Mouse (Mus musculus) MEL (cell line): ENCODE data around the gene Nsl1. TPM values are rescaled to one million over a fixed set of nuclear protein-coding genes. Genes with fewer than 3 reads are reported as not detected.

Source experiments
- DNase-seq: peaks from one replicate; pipeline ENCODE4 v3.0.0; 2011; ENCODE audit warnings: low read depth, low spot score
- H3K27ac ChIP-seq: 2 replicates; pipeline ENCODE4 v1.5.1; 2012; ENCODE audit warnings: low read depth, mild to moderate bottlenecking, control low read depth, low read length, moderate library complexity; ENCODE audit not compliant: control insufficient read depth
- H3K27me3 ChIP-seq, 2 experiments: fragments of 150-350 bp in 1 of 2; sonication (generic) in 1 of 2; 2 replicates each; pipeline ENCODE4 v1.6.1; 2012; ENCODE audit warnings: low read length in 2 of 2, mild to moderate bottlenecking in 2 of 2, improper control_type of control experiment in 1 of 2, moderate library complexity in 1 of 2; ENCODE audit not compliant: insufficient read depth in 2 of 2, control insufficient read depth in 1 of 2
- H3K36me3 ChIP-seq, 2 experiments: 2 replicates each; pipeline ENCODE4 v1.6.1; 2012 to 2014; ENCODE audit warnings: low read length in 2 of 2, improper control_type of control experiment in 1 of 2, inconsistent platforms in 1 of 2, mild to moderate bottlenecking in 1 of 2; ENCODE audit not compliant: insufficient read depth in 2 of 2, control insufficient read depth in 1 of 2
- H3K4me1 ChIP-seq, 2 experiments: fragments of 150-350 bp in 1 of 2; sonication (generic) in 1 of 2; 2 replicates each; pipeline ENCODE4 v1.6.1; 2012; ENCODE audit warnings: low read length in 2 of 2, improper control_type of control experiment in 1 of 2, mild to moderate bottlenecking in 1 of 2; ENCODE audit not compliant: insufficient read depth in 2 of 2, control insufficient read depth in 1 of 2
- H3K4me3 ChIP-seq, 2 experiments: fragments of 150-350 bp in 1 of 2; sonication (generic) in 1 of 2; 2 replicates each; pipeline ENCODE4 v1.5.1; 2012; ENCODE audit warnings: low read depth in 2 of 2, low read length in 2 of 2, mild to moderate bottlenecking in 2 of 2, moderate library complexity in 2 of 2, control low read depth in 1 of 2, improper control_type of control experiment in 1 of 2; ENCODE audit not compliant: control insufficient read depth in 1 of 2, insufficient read depth in 1 of 2
- H3K79me2 ChIP-seq: 2 replicates; pipeline ENCODE4 v1.6.1; 2012; ENCODE audit warnings: mild to moderate bottlenecking, low read length, moderate library complexity; ENCODE audit not compliant: control insufficient read depth, poor library complexity, insufficient read depth
- H3K9ac ChIP-seq: 2 replicates; pipeline ENCODE4 v1.6.1; 2012; ENCODE audit warnings: low read depth, mild to moderate bottlenecking, control low read depth, low read length, moderate library complexity; ENCODE audit not compliant: control insufficient read depth, poor library complexity, severe bottlenecking
- H3K9me3 ChIP-seq: fragments of 150-350 bp; sonication (generic); replicated peaks from 2 replicates; pipeline ENCODE4 v1.6.1; 2012; ENCODE audit warnings: mild to moderate bottlenecking, low read length, improper control_type of control experiment, moderate library complexity; ENCODE audit not compliant: insufficient read depth
- CHD1 ChIP-seq: IDR thresholded peaks from 2 replicates; pipeline ENCODE4 v1.6.1; 2012; ENCODE audit warnings: low read depth, mild to moderate bottlenecking, inconsistent platforms, low read length, improper control_type of control experiment
- E2F4 ChIP-seq: IDR thresholded peaks from 2 replicates; pipeline ENCODE4 v1.6.1; 2011; ENCODE audit warnings: low read depth, low read length, improper control_type of control experiment, borderline replicate concordance
- EP300 ChIP-seq, 2 experiments: IDR thresholded peaks; 2 replicates each; pipeline ENCODE4 v1.6.1; 2011; ENCODE audit warnings: improper control_type of control experiment in 2 of 2, low read length in 2 of 2, low read depth in 1 of 2, mild to moderate bottlenecking in 1 of 2
- ETS1 ChIP-seq: IDR thresholded peaks from 2 replicates; pipeline ENCODE4 v1.6.1; 2012; ENCODE audit warnings: low read depth, mild to moderate bottlenecking, inconsistent platforms, low read length, improper control_type of control experiment, moderate library complexity
- HCFC1 ChIP-seq: IDR thresholded peaks from 2 replicates; pipeline ENCODE4 v1.6.1; 2012; ENCODE audit warnings: low read depth, mild to moderate bottlenecking, inconsistent platforms, low read length, improper control_type of control experiment, moderate library complexity
- JUND ChIP-seq: IDR thresholded peaks from 2 replicates; pipeline ENCODE4 v1.6.1; 2011; ENCODE audit warnings: low read depth, mild to moderate bottlenecking, improper control_type of control experiment, low read length
- MXI1 ChIP-seq: IDR thresholded peaks from 2 replicates; pipeline ENCODE4 v1.6.1; 2011; ENCODE audit warnings: mild to moderate bottlenecking, low read depth, low read length, improper control_type of control experiment
- NRF1 ChIP-seq: IDR thresholded peaks from 2 replicates; pipeline ENCODE4 v1.6.1; 2014; ENCODE audit warnings: low read depth, mild to moderate bottlenecking, inconsistent platforms, low read length, improper control_type of control experiment, moderate library complexity; ENCODE audit not compliant: poor library complexity, insufficient read depth, severe bottlenecking
- POLR2A ChIP-seq, 2 experiments: IDR thresholded peaks; 2 replicates each; pipeline ENCODE4 v1.6.1; 2011 to 2012; ENCODE audit warnings: low read length in 2 of 2, mild to moderate bottlenecking in 2 of 2, control low read depth in 1 of 2, improper control_type of control experiment in 1 of 2, low read depth in 1 of 2, moderate library complexity in 1 of 2; ENCODE audit not compliant: control insufficient read depth in 1 of 2, insufficient read depth in 1 of 2, poor library complexity in 1 of 2
- POLR2AphosphoS2 ChIP-seq: IDR thresholded peaks from 2 replicates; pipeline ENCODE4 v1.6.1; 2011; ENCODE audit warnings: low read length, improper control_type of control experiment
- POLR2AphosphoS5 ChIP-seq: IDR thresholded peaks from 2 replicates; pipeline ENCODE4 v1.6.1; 2012; ENCODE audit warnings: low read depth, borderline replicate concordance, mild to moderate bottlenecking, inconsistent platforms, low read length, moderate library complexity, mixed read lengths
- RCOR1 ChIP-seq: IDR thresholded peaks from 2 replicates; pipeline ENCODE4 v1.6.1; 2012; ENCODE audit warnings: low read depth, mild to moderate bottlenecking, inconsistent platforms, low read length, improper control_type of control experiment
- SMC3 ChIP-seq: IDR thresholded peaks from 2 replicates; pipeline ENCODE4 v1.6.1; 2011; ENCODE audit warnings: low read depth, low read length, improper control_type of control experiment
- TAL1 ChIP-seq: IDR thresholded peaks from 2 replicates; pipeline ENCODE4 v1.6.1; 2012; ENCODE audit warnings: mild to moderate bottlenecking, inconsistent platforms, low read length, moderate library complexity, mixed read lengths
- USF2 ChIP-seq, 2 experiments: IDR thresholded peaks; 2 replicates each; pipeline ENCODE4 v1.6.1; 2011 to 2012; ENCODE audit warnings: improper control_type of control experiment in 2 of 2, low read length in 2 of 2, borderline replicate concordance in 1 of 2, inconsistent platforms in 1 of 2, low read depth in 1 of 2, mild to moderate bottlenecking in 1 of 2; ENCODE audit not compliant: insufficient read depth in 1 of 2
- ZC3H11A ChIP-seq: IDR thresholded peaks from 2 replicates; pipeline ENCODE4 v1.6.1; 2012; ENCODE audit warnings: low read depth, mild to moderate bottlenecking, inconsistent platforms, low read length, improper control_type of control experiment
- ZNF384 ChIP-seq: IDR thresholded peaks from 2 replicates; pipeline ENCODE4 v1.6.1; 2012; ENCODE audit warnings: low read depth, mild to moderate bottlenecking, inconsistent platforms, low read length, improper control_type of control experiment
- polyA plus RNA-seq, 2 experiments: library from polyadenylated mRNA; stranded (reverse) in 1 of 2; unstranded in 1 of 2; fragments of >175 nt in 1 of 2; fragments of >200 nt in 1 of 2; gene quantifications; 2 replicates each; pipeline versions ENCODE4 v1.2.1 to v1.2.4; 2012; ENCODE audit warnings: low replicate concordance in 2 of 2, low read depth in 1 of 2; ENCODE audit not compliant: insufficient read length in 2 of 2, insufficient read depth in 1 of 2, missing spikeins in 1 of 2
- total RNA-seq: library from RNA; depleted of rRNA; stranded (reverse); fragments of 300-350 nt; gene quantifications from 2 replicates; pipeline ENCODE4 v1.2.3, GENCODE M21; 2012

The Nsl1 gene
- total and polyA plus RNA-seq, 3 experiments, result 24.2 to 41.9 TPM; not detected in 1

- H3K4me1 ChIP-seq, result peaks cover 2 to 4% of the 10 kb centered on the region in 2 experiments; a peak in 3 of 4 replicates
Observed at GRCm38 (mm10) chr1:191019803-191020202, 43.0 kb upstream of the Nsl1 start.

DNA sequence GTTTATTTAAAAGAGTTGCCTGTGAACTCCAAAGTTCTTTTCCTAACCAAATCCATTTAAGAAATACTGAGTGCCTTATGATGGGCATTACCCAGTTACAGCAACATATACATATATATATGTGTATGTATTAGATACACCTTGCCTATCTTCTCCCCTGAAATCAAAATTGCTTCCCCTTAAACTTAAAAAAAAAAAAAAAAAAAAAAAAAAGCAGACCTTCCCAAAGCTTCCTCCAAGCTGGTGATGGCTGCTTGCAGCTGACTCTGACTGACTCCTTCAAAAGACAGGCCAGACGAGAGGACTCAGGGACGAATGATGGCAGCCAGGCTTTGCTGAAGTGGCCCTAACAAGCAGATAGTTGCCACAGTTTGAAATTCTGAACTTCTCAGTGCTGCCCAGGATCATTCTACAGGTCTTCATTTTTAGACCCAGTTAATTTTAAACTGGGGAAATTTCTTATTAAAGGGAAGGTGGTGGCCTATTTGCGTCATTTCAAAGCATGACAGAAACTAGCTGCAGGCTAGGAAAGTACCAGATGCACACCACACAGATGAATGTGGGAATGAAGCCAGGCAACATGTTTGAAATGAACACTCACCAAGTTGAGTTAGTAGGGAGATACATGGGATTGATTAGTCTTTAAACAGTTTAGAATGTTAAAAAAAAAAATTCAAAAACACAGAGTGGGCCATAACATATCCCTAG, 42.4 kb upstream of the Nsl1 start:
- no peak overlapping the region for H3K9ac ChIP-seq
- TF ChIP-seq CHD1 (no peak), EP300 (IDR thresholded peaks at IDR 0.05; ENCODE audit: low read depth in 1 of 2, low read length in 2 of 2) (no peak), E2F4 (no peak), USF2 (IDR thresholded peaks at IDR 0.05; ENCODE audit: borderline replicate concordance in 1 of 2, insufficient read depth in 1 of 2, low read depth in 1 of 2, low read length in 2 of 2) (no peak), TAL1 (no peak), SMC3 (no peak), ETS1 (no peak), ZNF384 (peak; percentile 65), RCOR1 (no peak)
- TF ChIP-seq, all 39 proteins: peak for 1
- Histone ChIP-seq H3K79me2 (peaks cover 14% of the 10 kb centered on the region), H3K4me3 (no peak overlapping the region), H3K9me3 (no peaks in the 10 kb centered on the region), H3K27me3 (no peaks in the 10 kb centered on the region), H3K4me1 (peaks cover 2 to 4% of the 10 kb centered on the region in 2 experiments; a peak in 3 of 4 replicates), H3K27ac (no peak overlapping the region), H3K36me3 (peaks cover 4 to 11% of the 10 kb centered on the region in 2 experiments)
- DNase-seq, result no peak

More at GRCm38 (mm10) chr1:191019803-191020202, 43.0 kb upstream of the Nsl1 start:
- Histone ChIP-seq H3K9ac (no peak overlapping the region), H3K27me3 (no peaks in the 10 kb centered on the region), H3K36me3 (peaks cover 4 to 11% of the 10 kb centered on the region in 2 experiments), H3K27ac (no peak overlapping the region), H3K4me3 (no peak overlapping the region), H3K79me2 (peaks cover 8% of the 10 kb centered on the region), H3K9me3 (no peaks in the 10 kb centered on the region)
- no peak for DNase-seq
- no peak for TF ChIP-seq NRF1
- TF ChIP-seq RCOR1, result no peak
- TF ChIP-seq HCFC1, result no peak
- no peak for TF ChIP-seq POLR2AphosphoS5
- no peak for TF ChIP-seq ZC3H11A
- no peak for TF ChIP-seq POLR2A (IDR thresholded peaks at IDR 0.05; ENCODE audit: control insufficient read depth in 1 of 2, insufficient read depth in 1 of 2, low read depth in 1 of 2, low read length in 2 of 2, poor library complexity in 1 of 2)
- no peak for TF ChIP-seq POLR2AphosphoS2
- no peak for TF ChIP-seq JUND
- no peak for TF ChIP-seq MXI1
- no peak for TF ChIP-seq E2F4
